Mouse (Mus musculus) retina, embryonic 14.5 days (tissue): ENCODE data around the gene Lrrtm1.

Experiments
- DNase-seq: peaks from one replicate; pipeline ENCODE4 v3.0.0-alpha.2; 2015; ENCODE audit warnings: low spot score

Gene Lrrtm1

GRCm38 (mm10) chr6:77242601-77243406 is at the start of gene Lrrtm1:
Gene Lrrtm1 (plus strand): TSS chr6:77242689.
- peak; percentile 63 for DNase-seq

GRCm38 (mm10) chr6:77196650-77197049 is 45.8 kb upstream of the Lrrtm1 start:
- no peak for DNase-seq

- DNase-seq, result no peak
Observed at GRCm38 (mm10) chr6:77199375-77199774, 43.1 kb upstream of the Lrrtm1 start.

- DNase-seq, result no peak
Observed at GRCm38 (mm10) chr6:77209183-77209582, 33.3 kb upstream of the Lrrtm1 start.

- DNase-seq, result no peak
Observed at GRCm38 (mm10) chr6:77209929-77210328, 32.6 kb upstream of the Lrrtm1 start.

GRCm38 (mm10) chr6:77213757-77214409 is 28.6 kb upstream of the Lrrtm1 start:
- no peak for DNase-seq

- DNase-seq, result no peak
Observed at GRCm38 (mm10) chr6:77215322-77215721, 27.2 kb upstream of the Lrrtm1 start.

GRCm38 (mm10) chr6:77218875-77219274 is 23.6 kb upstream of the Lrrtm1 start:
- DNase-seq, result peak; percentile 67

GRCm38 (mm10) chr6:77220776-77221175 is 21.7 kb upstream of the Lrrtm1 start:
- DNase-seq, result no peak

- no peak for DNase-seq
Observed at GRCm38 (mm10) chr6:77222849-77223638, 19.4 kb upstream of the Lrrtm1 start.

GRCm38 (mm10) chr6:77240426-77240825 is 2.1 kb upstream of the Lrrtm1 start:
- no peak for DNase-seq

GRCm38 (mm10) chr6:77243541-77244231 is 1.2 kb downstream of the Lrrtm1 start:
- peak; percentile 65 for DNase-seq

- DNase-seq, result no peak
Observed at GRCm38 (mm10) chr6:77253480-77253879, 11.0 kb downstream of the Lrrtm1 start.

- DNase-seq, result no peak
Observed at GRCm38 (mm10) chr6:77256348-77256747, 13.9 kb downstream of the Lrrtm1 start.

GRCm38 (mm10) chr6:77257358-77258105 is 15.0 kb downstream of the Lrrtm1 start:
- DNase-seq, result peak; percentile 39

- DNase-seq, result no peak
Observed at GRCm38 (mm10) chr6:77265163-77265562, 22.7 kb downstream of the Lrrtm1 start.

- DNase-seq, result no peak
Observed at GRCm38 (mm10) chr6:77278794-77279193, 36.3 kb downstream of the Lrrtm1 start.

GRCm38 (mm10) chr6:77286317-77286716 is 43.8 kb downstream of the Lrrtm1 start:
- no peak for DNase-seq

GRCm38 (mm10) chr6:77288402-77288801 is 45.9 kb downstream of the Lrrtm1 start:
- no peak for DNase-seq

GRCm38 (mm10) chr6:77291415-77291814 is 48.9 kb downstream of the Lrrtm1 start:
- no peak for DNase-seq

- no peak for DNase-seq
Observed at GRCm38 (mm10) chr6:77301305-77301704, 58.8 kb downstream of the Lrrtm1 start.
